Mouse (Mus musculus) megakaryocyte, embryonic 14.5 days (primary cell): ENCODE data around the gene Npr2. TPM values are rescaled to one million over a fixed set of nuclear protein-coding genes. Genes with fewer than 3 reads are reported as not detected.

Experiments
- H3K27me3 ChIP-seq: replicated peaks from 2 replicates; pipeline ENCODE3; 2012; ENCODE audit warnings: inconsistent platforms
- H3K36me3 ChIP-seq: replicated peaks from 2 replicates; pipeline ENCODE3; 2012; ENCODE audit warnings: low read length, inconsistent platforms, mixed read lengths
- H3K4me1 ChIP-seq: 2 replicates; pipeline ENCODE4 v1.6.1; 2012; ENCODE audit warnings: inconsistent platforms
- H3K4me3 ChIP-seq: replicated peaks from 2 replicates; pipeline ENCODE3; 2012; ENCODE audit warnings: moderate library complexity, mild to moderate bottlenecking, inconsistent platforms
- H3K9me3 ChIP-seq: 2 replicates; pipeline ENCODE4 v1.6.1; 2012; ENCODE audit warnings: inconsistent platforms
- FLI1 ChIP-seq: IDR thresholded peaks from 2 replicates; pipeline ENCODE4 v1.6.1; 2012; ENCODE audit warnings: low read length, inconsistent platforms, mixed read lengths
- GATA1 ChIP-seq: IDR thresholded peaks from 3 replicates; pipeline ENCODE4 v1.6.1; 2012; ENCODE audit warnings: mixed read lengths, low read length, inconsistent platforms, borderline replicate concordance
- polyA plus RNA-seq: library from polyadenylated mRNA; stranded (reverse); fragments of >175 nt; gene quantifications from 2 replicates; pipeline ENCODE4 v1.2.3, GENCODE M21; 2012; ENCODE audit warnings: low replicate concordance; ENCODE audit not compliant: insufficient read depth

Gene Npr2
- polyA plus RNA-seq, 1 experiment: not detected

- H3K9me3 ChIP-seq: no peaks in the 10 kb centered on the region
- H3K36me3 ChIP-seq: no peaks in the 10 kb centered on the region
- TF ChIP-seq GATA1 (no peak), FLI1 (no peak)
- H3K4me1 ChIP-seq: peaks cover 24% of the 10 kb centered on the region
- peak within 1 kb of the TSS; percentile 92 for H3K4me3 ChIP-seq
- H3K27me3 ChIP-seq: peaks cover 45% of the 10 kb centered on the region
Measured at GRCm38 (mm10) chr4:43668782-43669427, 37.2 kb downstream of the Npr2 start, which contains the start of the genes Tmem8b and Fam221b. Gene Tmem8b, plus strand, starts transcription at chr4:43668971. Gene Fam221b, minus strand, starts transcription at chr4:43669145.

GRCm38 (mm10) chr4:43669428-43669794, 37.7 kb downstream of the Npr2 start:
- H3K36me3 ChIP-seq: no peaks in the 10 kb centered on the region
- TF ChIP-seq FLI1 (no peak), GATA1 (no peak)
- peak overlapping the region; percentile 92 for H3K4me3 ChIP-seq
- peaks cover 24% of the 10 kb centered on the region for H3K4me1 ChIP-seq
- peaks cover 44% of the 10 kb centered on the region for H3K27me3 ChIP-seq
- H3K9me3 ChIP-seq: no peaks in the 10 kb centered on the region

- H3K27me3 ChIP-seq: peaks cover 27% of the 10 kb centered on the region
- no peaks in the 10 kb centered on the region for H3K36me3 ChIP-seq
- TF ChIP-seq FLI1: no peak
Measured at GRCm38 (mm10) chr4:43672070-43672469, 40.3 kb downstream of the Npr2 start.

GRCm38 (mm10) chr4:43673703-43674102, 42.0 kb downstream of the Npr2 start:
- H3K36me3 ChIP-seq: no peaks in the 10 kb centered on the region
- H3K4me3 ChIP-seq: no peak overlapping the region
- TF ChIP-seq FLI1: no peak
- peaks cover 26% of the 10 kb centered on the region for H3K4me1 ChIP-seq
- no peaks in the 10 kb centered on the region for H3K9me3 ChIP-seq
- H3K27me3 ChIP-seq: peaks cover 26% of the 10 kb centered on the region

More at GRCm38 (mm10) chr4:43672070-43672469, 40.3 kb downstream of the Npr2 start:
- Histone ChIP-seq H3K4me1 (peaks cover 31% of the 10 kb centered on the region), H3K9me3 (no peaks in the 10 kb centered on the region), H3K4me3 (no peak overlapping the region)

- Histone ChIP-seq H3K4me3 (no peak overlapping the region), H3K27me3 (peaks cover 27% of the 10 kb centered on the region), H3K9me3 (no peaks in the 10 kb centered on the region), H3K36me3 (no peaks in the 10 kb centered on the region), H3K4me1 (peaks cover 16% of the 10 kb centered on the region)
- TF ChIP-seq GATA1 (no peak), FLI1 (no peak)
Measured at GRCm38 (mm10) chr4:43674974-43675373, 43.2 kb downstream of the Npr2 start.

GRCm38 (mm10) chr4:43675608-43676007, 43.9 kb downstream of the Npr2 start:
- H3K4me1 ChIP-seq: peaks cover 14% of the 10 kb centered on the region
- H3K36me3 ChIP-seq: no peaks in the 10 kb centered on the region
- TF ChIP-seq GATA1 (no peak), FLI1 (no peak)
- no peak overlapping the region for H3K4me3 ChIP-seq
- peaks cover 27% of the 10 kb centered on the region for H3K27me3 ChIP-seq
- H3K9me3 ChIP-seq: no peaks in the 10 kb centered on the region

- no peaks in the 10 kb centered on the region for H3K36me3 ChIP-seq
Measured at GRCm38 (mm10) chr4:43678541-43678940, 46.8 kb downstream of the Npr2 start.

GRCm38 (mm10) chr4:43679416-43680043, 47.8 kb downstream of the Npr2 start:
- Histone ChIP-seq H3K4me1 (peaks cover 10% of the 10 kb centered on the region), H3K4me3 (no peak overlapping the region), H3K9me3 (no peaks in the 10 kb centered on the region), H3K36me3 (no peaks in the 10 kb centered on the region), H3K27me3 (peaks cover 29% of the 10 kb centered on the region)
- TF ChIP-seq GATA1 (no peak), FLI1 (no peak)

More at GRCm38 (mm10) chr4:43678541-43678940, 46.8 kb downstream of the Npr2 start:
- no peak for TF ChIP-seq GATA1
- Histone ChIP-seq H3K4me1 (peaks cover 10% of the 10 kb centered on the region), H3K9me3 (no peaks in the 10 kb centered on the region), H3K4me3 (no peak overlapping the region), H3K27me3 (peaks cover 32% of the 10 kb centered on the region)

GRCm38 (mm10) chr4:43690021-43690420, 58.3 kb downstream of the Npr2 start:
- H3K4me3 ChIP-seq: no peak overlapping the region
- no peaks in the 10 kb centered on the region for H3K36me3 ChIP-seq
- peaks cover 25% of the 10 kb centered on the region for H3K4me1 ChIP-seq
- H3K9me3 ChIP-seq: no peaks in the 10 kb centered on the region
- peaks cover 35% of the 10 kb centered on the region for H3K27me3 ChIP-seq
- TF ChIP-seq GATA1: no peak
- TF ChIP-seq FLI1: no peak

- TF ChIP-seq FLI1 (no peak), GATA1 (no peak)
- peaks cover 29% of the 10 kb centered on the region for H3K27me3 ChIP-seq
- no peaks in the 10 kb centered on the region for H3K36me3 ChIP-seq
- H3K9me3 ChIP-seq: no peaks in the 10 kb centered on the region
- no peak overlapping the region for H3K4me3 ChIP-seq
- H3K4me1 ChIP-seq: peaks cover 35% of the 10 kb centered on the region
Measured at GRCm38 (mm10) chr4:43691026-43691425, 59.3 kb downstream of the Npr2 start.
